Mouse (Mus musculus) hindbrain, embryonic 11.5 days (tissue): Measurements from ENCODE around the gene Chrm1. TPM values are rescaled to one million over a fixed set of nuclear protein-coding genes. Genes with fewer than 3 reads are reported as not detected.
A peak's percentile ranks its signal among the peaks of the same experiment; 100 is the strongest.

Experiments
- ATAC-seq: fragments of 200-750 bp; cut with Nextera tagmentation; 2 replicates; pipeline ENCODE4 v1.8.0; 2017; ENCODE audit warnings: mild to moderate bottlenecking, moderate TSS enrichment, moderate library complexity; ENCODE audit not compliant: low FRiP score
- DNase-seq: peaks from one replicate; pipeline ENCODE4 v3.0.0-alpha.2; 2015; ENCODE audit warnings: low spot score
- H3K27ac ChIP-seq: fragments of 300-500 bp; sonication (generic); 2 replicates; pipeline ENCODE4 v1.5.1; 2014; ENCODE audit warnings: mild to moderate bottlenecking, low read depth, low read length
- H3K27me3 ChIP-seq: fragments of 300-500 bp; sonication (generic); 2 replicates; pipeline ENCODE4 v1.6.1; 2014; ENCODE audit warnings: mild to moderate bottlenecking, low read length, moderate library complexity, mixed read lengths; ENCODE audit not compliant: control insufficient read depth, insufficient read depth
- H3K36me3 ChIP-seq: fragments of 300-500 bp; sonication (generic); 2 replicates; pipeline ENCODE4 v1.6.1; 2014; ENCODE audit warnings: mild to moderate bottlenecking, low read length, moderate library complexity, mixed read lengths; ENCODE audit not compliant: control insufficient read depth, insufficient read depth
- H3K4me1 ChIP-seq: fragments of 300-500 bp; sonication (generic); replicated peaks from 2 replicates; pipeline ENCODE4 v1.6.1; 2014; ENCODE audit warnings: low read length, mixed read lengths; ENCODE audit not compliant: control insufficient read depth, insufficient read depth
- H3K4me2 ChIP-seq: fragments of 300-500 bp; sonication (generic); replicated peaks from 2 replicates; pipeline ENCODE4 v1.6.1; 2014; ENCODE audit warnings: mild to moderate bottlenecking, low read depth, low read length
- H3K4me3 ChIP-seq: fragments of 300-500 bp; sonication (generic); 2 replicates; pipeline ENCODE4 v1.5.1; 2014; ENCODE audit warnings: low read depth, low read length
- H3K9ac ChIP-seq: fragments of 300-500 bp; sonication (generic); 2 replicates; pipeline ENCODE4 v1.6.1; 2014; ENCODE audit warnings: low read depth, low read length
- H3K9me3 ChIP-seq: fragments of 300-500 bp; sonication (generic); 2 replicates; pipeline ENCODE4 v1.6.1; 2016; ENCODE audit warnings: low read length; ENCODE audit not compliant: control insufficient read depth
- WGBS: fragments of 180-500 bp; shearing (Covaris S2); extraction: QIAGEN DNeasy Blood & Tissue Kit; methylation state at CpG from one replicate; pipeline ENCODE4 v1.1.7; 2014; 5-methylcytosine and 5-hydroxymethylcytosine counted together
- polyA plus RNA-seq: library from polyadenylated mRNA; unstranded; fragments of >200 nt; fragmentation: Nextera tagmentation; extraction: Ambion mirVana; gene quantifications from 2 replicates; pipeline ENCODE4 v1.2.1, GENCODE M21; 2014

The Chrm1 gene
- polyA plus RNA-seq, 1 experiment from 2014 or later: 0.20 TPM

- DNase-seq: no peak
These were observed 9.9 kb downstream of the Chrm1 start for GRCm38 (mm10) chr19:8673336-8674063.

GRCm38 (mm10) chr19:8679031-8679779 lies 15.6 kb downstream of the Chrm1 start:
- 0 out of 2 replicates have a peak overlapping the region, but pooled peaks have one; percentile 60 for H3K27ac ChIP-seq
- H3K36me3 ChIP-seq: no peaks in the 10 kb centered on the region
- H3K9ac ChIP-seq: no peak overlapping the region
- no peaks in the 10 kb centered on the region for H3K27me3 ChIP-seq
- no peak overlapping the region for H3K4me2 ChIP-seq
- 32% methylated on average over 18 of the region's 18 CpGs for WGBS
- H3K9me3 ChIP-seq: no peaks in the 10 kb centered on the region
- ATAC-seq (no peak), DNase-seq (no peak)
- no peaks in the 10 kb centered on the region for H3K4me1 ChIP-seq
- no peak overlapping the region for H3K4me3 ChIP-seq

More at GRCm38 (mm10) chr19:8673336-8674063, 9.9 kb downstream of the Chrm1 start:
- H3K9me3 ChIP-seq: no peaks in the 10 kb centered on the region
- no peak overlapping the region for H3K4me3 ChIP-seq
- H3K36me3 ChIP-seq: no peaks in the 10 kb centered on the region
- H3K4me2 ChIP-seq: no peak overlapping the region
- H3K4me1 ChIP-seq: no peaks in the 10 kb centered on the region
- no peaks in the 10 kb centered on the region for H3K27me3 ChIP-seq
- H3K27ac ChIP-seq: no peak overlapping the region
- whole genome bisulfite sequencing: 72% methylated on average over 9 of the region's 9 CpGs
- ATAC-seq: no peak
- H3K9ac ChIP-seq: no peak overlapping the region

- Histone ChIP-seq H3K4me1 (no peaks in the 10 kb centered on the region), H3K4me2 (no peak overlapping the region), H3K36me3 (no peaks in the 10 kb centered on the region), H3K4me3 (no peak overlapping the region), H3K9me3 (no peaks in the 10 kb centered on the region), H3K27me3 (no peaks in the 10 kb centered on the region), H3K9ac (no peak overlapping the region), H3K27ac (no peak overlapping the region)
- 92% methylated on average over 4 of the region's 4 CpGs for whole genome bisulfite sequencing
- DNase-seq (no peak), ATAC-seq (no peak)
These were observed 18.2 kb downstream of the Chrm1 start for GRCm38 (mm10) chr19:8681633-8682362.

GRCm38 (mm10) chr19:8682996-8683395 lies 19.4 kb downstream of the Chrm1 start:
- H3K4me3 ChIP-seq: no peak overlapping the region
- ATAC-seq (peak; percentile 65), DNase-seq (peak; percentile 90)
- no peak overlapping the region for H3K27ac ChIP-seq
- WGBS: 4% methylated on average over 3 of the region's 3 CpGs
- H3K4me2 ChIP-seq: no peak overlapping the region
- no peaks in the 10 kb centered on the region for H3K36me3 ChIP-seq
- no peaks in the 10 kb centered on the region for H3K27me3 ChIP-seq
- H3K4me1 ChIP-seq: no peaks in the 10 kb centered on the region
- H3K9me3 ChIP-seq: no peaks in the 10 kb centered on the region
- no peak overlapping the region for H3K9ac ChIP-seq

- Histone ChIP-seq H3K27me3 (no peaks in the 10 kb centered on the region), H3K9me3 (no peaks in the 10 kb centered on the region), H3K4me2 (no peak overlapping the region), H3K36me3 (no peaks in the 10 kb centered on the region), H3K9ac (no peak overlapping the region), H3K27ac (no peak overlapping the region), H3K4me1 (no peaks in the 10 kb centered on the region), H3K4me3 (no peak overlapping the region)
- 78% methylated on average over 2 of the region's 2 CpGs for WGBS
- ATAC-seq (no peak), DNase-seq (no peak)
These were observed 20.0 kb downstream of the Chrm1 start for GRCm38 (mm10) chr19:8683627-8684026.

- DNase-seq: no peak
- Histone ChIP-seq H3K27ac (no peak overlapping the region), H3K27me3 (no peaks in the 10 kb centered on the region), H3K36me3 (no peaks in the 10 kb centered on the region), H3K9ac (no peak overlapping the region), H3K9me3 (no peaks in the 10 kb centered on the region), H3K4me2 (no peak overlapping the region), H3K4me3 (no peak overlapping the region), H3K4me1 (no peaks in the 10 kb centered on the region)
- 71% methylated on average over 9 of the region's 9 CpGs for WGBS
- ATAC-seq: no peak
These were observed 28.4 kb downstream of the Chrm1 start for GRCm38 (mm10) chr19:8691871-8692539.

GRCm38 (mm10) chr19:8692740-8693139 lies 29.2 kb downstream of the Chrm1 start:
- no peak for ATAC-seq
- no peaks in the 10 kb centered on the region for H3K9me3 ChIP-seq
- no peak overlapping the region for H3K9ac ChIP-seq
- H3K4me1 ChIP-seq: no peaks in the 10 kb centered on the region
- no peak overlapping the region for H3K4me2 ChIP-seq
- H3K4me3 ChIP-seq: no peak overlapping the region
- WGBS: 50% methylated on average over 5 of the region's 5 CpGs
- no peak overlapping the region for H3K27ac ChIP-seq
- no peak for DNase-seq
- H3K27me3 ChIP-seq: no peaks in the 10 kb centered on the region
- H3K36me3 ChIP-seq: no peaks in the 10 kb centered on the region

GRCm38 (mm10) chr19:8695330-8695729 lies 31.7 kb downstream of the Chrm1 start:
- H3K4me1 ChIP-seq: no peaks in the 10 kb centered on the region
- no peaks in the 10 kb centered on the region for H3K9me3 ChIP-seq
- WGBS: 50% methylated on average over 6 of the region's 6 CpGs
- ATAC-seq: no peak
- DNase-seq: peak; percentile 36
- no peak overlapping the region for H3K4me3 ChIP-seq
- H3K27ac ChIP-seq: no peak overlapping the region
- H3K27me3 ChIP-seq: no peaks in the 10 kb centered on the region
- no peaks in the 10 kb centered on the region for H3K36me3 ChIP-seq
- no peak overlapping the region for H3K4me2 ChIP-seq
- no peak overlapping the region for H3K9ac ChIP-seq
